Mouse (Mus musculus): ENCODE results near the gene Tpmt. TPM values are rescaled to one million over a fixed set of nuclear protein-coding genes. Genes with fewer than 3 reads are reported as not detected.

The Tpmt gene
- total and polyA plus RNA-seq, 3 experiments, result 1.6 to 3.6 (median 3.1) TPM

DNA sequence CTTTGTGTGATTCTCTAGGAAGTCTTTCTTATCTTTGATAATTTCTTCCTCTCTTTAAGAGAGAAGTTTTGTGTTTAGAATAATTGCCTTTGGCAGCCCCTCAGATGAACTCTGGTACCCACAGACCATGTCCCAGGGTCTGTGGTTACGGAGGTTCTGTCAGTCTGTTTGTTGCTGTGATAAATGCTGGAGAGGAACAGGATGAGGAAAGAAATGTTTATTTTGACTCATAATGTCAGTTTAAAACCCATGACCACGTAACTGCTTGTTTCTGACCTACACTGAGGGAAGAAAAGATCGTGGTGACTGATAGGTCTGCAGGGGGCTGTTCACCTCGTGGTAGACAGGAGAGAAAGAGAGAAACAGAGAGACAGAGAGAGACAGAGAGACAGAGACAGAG is 68.6 kb downstream of the Tpmt start:
- TF ChIP-seq E2F4 (IDR thresholded peaks at IDR 0.05; ENCODE audit: insufficient replicate concordance, low read depth, low read length) (no peak), ZMIZ1 (IDR thresholded peaks at IDR 0.05; ENCODE audit: low read depth, low read length) (no peak), MAZ (IDR thresholded peaks at IDR 0.05; ENCODE audit: low read depth, low read length) (no peak), JUND (conservative IDR thresholded peaks at IDR 0.05; ENCODE audit: low read depth, low read length) (no peak), RCOR1 (conservative IDR thresholded peaks at IDR 0.05; ENCODE audit: low read depth, low read length) (no peak), ELF1 (IDR thresholded peaks at IDR 0.05; ENCODE audit: low read depth, low read length) (no peak), ZC3H11A (IDR thresholded peaks at IDR 0.05; ENCODE audit: low read depth, low read length) (no peak)
- dilution Hi-C loops (cut with MboI; ENCODE audit: extremely low pct_ligation_motif_present, extremely low pct_unique_long_range_greater_than_20kb, low sequenced_read_pairs), result no loop called here
- no peaks in the 10 kb centered on the region for H3K9me3 ChIP-seq (replicated peaks; ENCODE audit: low read length)
- no peak overlapping the region for H3K4me3 ChIP-seq (replicated peaks in 1 of 3; ENCODE audit: low read depth in 2 of 3, low read length in 2 of 3, poor library complexity in 1 of 3)
- DNase-seq (ENCODE audit: extremely low read depth), result no peak
- H3K4me1 ChIP-seq (ENCODE audit: control insufficient read depth in 1 of 2, insufficient read depth in 2 of 2), result peaks cover 9 to 29% of the 10 kb centered on the region in 2 experiments
- H3K27ac ChIP-seq (ENCODE audit: insufficient read depth, low read depth), result no peak overlapping the region
- H3K79me2 ChIP-seq (replicated peaks; ENCODE audit: control insufficient read depth, extremely low read depth, insufficient read depth, poor library complexity, severe bottlenecking), result no peaks in the 10 kb centered on the region
- H3K4me2 ChIP-seq (ENCODE audit: insufficient read depth, low read depth, poor library complexity, severe bottlenecking), result no peak overlapping the region
- no peaks in the 10 kb centered on the region for H3K36me3 ChIP-seq (replicated peaks in 1 of 2; ENCODE audit: control insufficient read depth in 1 of 2, insufficient read depth in 1 of 2, low read length in 1 of 2)
- H3K9ac ChIP-seq (ENCODE audit: insufficient read depth, low read depth), result no peak overlapping the region
- in situ Hi-C loops (cut with MboI; ENCODE audit: low pct_ligation_motif_present, low pct_unique_long_range_greater_than_20kb, low sequenced_read_pairs), result no loop called here
- no peaks in the 10 kb centered on the region for H3K27me3 ChIP-seq (replicated peaks)

DNA sequence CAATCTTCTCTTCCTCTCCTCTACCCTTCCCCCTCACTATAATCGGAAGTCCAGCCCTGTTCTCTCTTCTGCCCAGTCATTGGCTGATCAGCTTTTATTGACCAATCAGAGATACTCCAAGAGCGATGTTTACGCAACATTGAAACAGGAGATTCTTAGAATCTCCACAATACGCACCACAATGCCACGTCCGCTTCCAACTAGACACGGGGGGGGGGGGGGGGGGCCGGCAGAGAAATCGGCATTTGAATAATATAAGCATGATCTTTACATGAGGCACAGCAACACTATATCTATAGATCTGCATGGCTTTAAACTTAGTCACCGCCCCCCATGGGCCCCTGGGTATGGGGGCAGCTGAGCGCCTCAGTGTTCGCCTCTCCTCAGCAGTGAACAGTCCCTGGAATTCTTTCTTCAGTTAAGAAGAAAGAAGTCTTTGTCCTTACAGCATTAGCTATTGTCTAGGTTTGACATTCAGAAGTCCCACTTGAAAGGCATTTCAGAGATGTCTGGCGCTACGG is 69.4 kb downstream of the Tpmt start:
- no peaks in the 10 kb centered on the region for H3K79me2 ChIP-seq (replicated peaks; ENCODE audit: control insufficient read depth, extremely low read depth, insufficient read depth, poor library complexity, severe bottlenecking)
- H3K27me3 ChIP-seq (replicated peaks), result no peaks in the 10 kb centered on the region
- TF ChIP-seq ETS1 (conservative IDR thresholded peaks at IDR 0.05; ENCODE audit: low read depth, low read length) (no peak), EP300 (IDR thresholded peaks at IDR 0.05; ENCODE audit: low read length) (no peak), POLR2A (IDR thresholded peaks at IDR 0.05; ENCODE audit: low read depth, low read length) (no peak), UBTF (IDR thresholded peaks at IDR 0.05; ENCODE audit: low read depth, low read length) (no peak), CHD1 (IDR thresholded peaks at IDR 0.05; ENCODE audit: low read depth, low read length) (no peak), MXI1 (IDR thresholded peaks at IDR 0.05; ENCODE audit: low read depth, low read length) (no peak), TCF12 (IDR thresholded peaks at IDR 0.05; ENCODE audit: low read depth, low read length) (no peak), MAZ (IDR thresholded peaks at IDR 0.05; ENCODE audit: low read depth, low read length) (no peak), CHD2 (IDR thresholded peaks at IDR 0.05; ENCODE audit: low read length) (no peak), HCFC1 (IDR thresholded peaks at IDR 0.05; ENCODE audit: low read depth, low read length) (no peak), JUND (conservative IDR thresholded peaks at IDR 0.05; ENCODE audit: low read depth, low read length) (no peak), POLR2AphosphoS2 (IDR thresholded peaks at IDR 0.05; ENCODE audit: low read depth, low read length) (no peak), USF1 (IDR thresholded peaks at IDR 0.05; ENCODE audit: low read depth, low read length) (no peak), MAX (IDR thresholded peaks at IDR 0.05; ENCODE audit: low read length) (no peak), IRF4 (IDR thresholded peaks at IDR 0.05; ENCODE audit: low read depth, low read length) (no peak), NRF1 (IDR thresholded peaks at IDR 0.05; ENCODE audit: low read depth, low read length) (no peak)
- no peak overlapping the region for H3K4me2 ChIP-seq (ENCODE audit: insufficient read depth, low read depth, poor library complexity, severe bottlenecking)
- peaks cover under 1 to 21% of the 10 kb centered on the region in 2 experiments for H3K4me1 ChIP-seq (ENCODE audit: control insufficient read depth in 1 of 2, insufficient read depth in 2 of 2)
- DNase-seq (ENCODE audit: extremely low read depth), result no peak
- in situ Hi-C loops (cut with MboI; ENCODE audit: low pct_ligation_motif_present, low pct_unique_long_range_greater_than_20kb, low sequenced_read_pairs) (no loop called here), dilution Hi-C loops (cut with MboI; ENCODE audit: extremely low pct_ligation_motif_present, extremely low pct_unique_long_range_greater_than_20kb, low sequenced_read_pairs) (no loop called here)
- no peaks in the 10 kb centered on the region for H3K36me3 ChIP-seq (replicated peaks in 1 of 2; ENCODE audit: control insufficient read depth in 1 of 2, insufficient read depth in 1 of 2, low read length in 1 of 2)
- H3K4me3 ChIP-seq (replicated peaks in 1 of 3; ENCODE audit: low read depth in 2 of 3, low read length in 2 of 3, poor library complexity in 1 of 3), result no peak overlapping the region
- H3K9ac ChIP-seq (ENCODE audit: insufficient read depth, low read depth), result no peak overlapping the region
- no peak overlapping the region for H3K27ac ChIP-seq (ENCODE audit: insufficient read depth, low read depth)
- no peaks in the 10 kb centered on the region for H3K9me3 ChIP-seq (replicated peaks; ENCODE audit: low read length)

Other genes starting within 250 kb of the Tpmt start
- not detected in 2 replicates for gene Kif13a, start 114.9 kb downstream of the Tpmt start, total RNA-seq (2012; rRNA removed)
- gene Kif13a, start 114.9 kb downstream of the Tpmt start, total RNA-seq (2014; rRNA removed), result not detected in 2 replicates
- not detected in 2 replicates for gene Kif13a, start 114.9 kb downstream of the Tpmt start, polyA plus RNA-seq (2012; ENCODE audit: insufficient read length, low read depth)
- gene Nhlrc1, start 29.9 kb downstream of the Tpmt start, total RNA-seq (2012; rRNA removed), result not detected in 2 replicates
- gene Nhlrc1, start 29.9 kb downstream of the Tpmt start, total RNA-seq (2014; rRNA removed), result not detected in 2 replicates
- not detected in 2 replicates for gene Nhlrc1, start 29.9 kb downstream of the Tpmt start, polyA plus RNA-seq (2012; ENCODE audit: insufficient read length, low read depth)
- gene Kdm1b, start 1.2 kb downstream of the Tpmt start, total RNA-seq (2012; rRNA removed), result 9.8 and 10.3 TPM in 2 replicates
- gene Kdm1b, start 1.2 kb downstream of the Tpmt start, total RNA-seq (2014; rRNA removed), result 17.5 and 20.3 TPM in 2 replicates
- gene Kdm1b, start 1.2 kb downstream of the Tpmt start, polyA plus RNA-seq (2012; ENCODE audit: insufficient read length, low read depth), result 11.1 and 12.3 TPM in 2 replicates
- gene Dek, start 61.5 kb upstream of the Tpmt start, total RNA-seq (2012; rRNA removed), result 28.8 and 34.1 TPM in 2 replicates
- 196 and 230 TPM in 2 replicates for gene Dek, start 61.5 kb upstream of the Tpmt start, total RNA-seq (2014; rRNA removed)
- 228 and 232 TPM in 2 replicates for gene Dek, start 61.5 kb upstream of the Tpmt start, polyA plus RNA-seq (2012; ENCODE audit: insufficient read length, low read depth)
- gene Rnf144b, start 77.9 kb upstream of the Tpmt start, total RNA-seq (2012; rRNA removed), result not detected in 2 replicates
- not detected in 2 replicates for gene Rnf144b, start 77.9 kb upstream of the Tpmt start, total RNA-seq (2014; rRNA removed)
- gene Rnf144b, start 77.9 kb upstream of the Tpmt start, polyA plus RNA-seq (2012; ENCODE audit: insufficient read length, low read depth), result not detected in 2 replicates

Measured in CH12.LX (cell line).